Mouse (Mus musculus): ENCODE measurements at regions not wholly inside any gene's neighbourhood (a gene's known extent, or its start where the extent isn't known, plus 50 kb on each side); places are given as distances from the start of the nearest gene placed in this dataset.

GRCm38 (mm10) chr2:71690277-71691161 is 54.9 kb upstream of the Itga6 start:
- H3K4me3 ChIP-seq (ENCODE audit: inconsistent target) = no peak overlapping the region
- no peaks in the 10 kb centered on the region for H3K79me2 ChIP-seq (ENCODE audit: inconsistent target)
- no peak overlapping the region for H3K27ac ChIP-seq
- H3K36me3 ChIP-seq (ENCODE audit: inconsistent target) = no peaks in the 10 kb centered on the region
- WGBS (ENCODE audit: missing documents) = 88% methylated on average over 26 of the region's 27 CpGs

GRCm38 (mm10) chr2:71694758-71695310 is 50.6 kb upstream of the Itga6 start:
- no peaks in the 10 kb centered on the region for H3K36me3 ChIP-seq (ENCODE audit: inconsistent target)
- H3K27ac ChIP-seq = no peak overlapping the region
- WGBS (ENCODE audit: missing documents) = 89% methylated on average over 6 of the region's 6 CpGs

More at GRCm38 (mm10) chr2:71694758-71695310, 50.6 kb upstream of the Itga6 start:
- Histone ChIP-seq H3K4me3 (ENCODE audit: inconsistent target) (no peak overlapping the region), H3K79me2 (ENCODE audit: inconsistent target) (no peaks in the 10 kb centered on the region)
